Mouse (Mus musculus): ENCODE measurements around the gene Gtf3c1. TPM values are rescaled to one million over a fixed set of nuclear protein-coding genes. Genes with fewer than 3 reads are reported as not detected.

Gene Gtf3c1
- polyA plus RNA-seq, 1 experiment from 2014 or later: 30.5 TPM

- Histone ChIP-seq H3K9me3 (ENCODE audit: control insufficient read depth, low read length) (no peaks in the 10 kb centered on the region), H3K4me3 (ENCODE audit: low read length) (no peak overlapping the region), H3K36me3 (ENCODE audit: control insufficient read depth, insufficient read depth, low read length) (peaks cover 75% of the 10 kb centered on the region), H3K27ac (ENCODE audit: low read length) (no peak overlapping the region), H3K27me3 (ENCODE audit: control insufficient read depth, insufficient read depth, low read depth, low read length) (no peaks in the 10 kb centered on the region), H3K4me1 (replicated peaks; ENCODE audit: control insufficient read depth, insufficient read depth, low read length) (no peaks in the 10 kb centered on the region), H3K9ac (ENCODE audit: low read length) (no peak overlapping the region), H3K4me2 (ENCODE audit: low read depth, low read length) (no peak overlapping the region)
- ATAC-seq (ENCODE audit: low read depth): no peak
- 83% methylated on average over 2 of the region's 2 CpGs for WGBS
Measured at GRCm38 (mm10) chr7:125674916-125675315, 32.7 kb downstream of the Gtf3c1 start.

DNA sequence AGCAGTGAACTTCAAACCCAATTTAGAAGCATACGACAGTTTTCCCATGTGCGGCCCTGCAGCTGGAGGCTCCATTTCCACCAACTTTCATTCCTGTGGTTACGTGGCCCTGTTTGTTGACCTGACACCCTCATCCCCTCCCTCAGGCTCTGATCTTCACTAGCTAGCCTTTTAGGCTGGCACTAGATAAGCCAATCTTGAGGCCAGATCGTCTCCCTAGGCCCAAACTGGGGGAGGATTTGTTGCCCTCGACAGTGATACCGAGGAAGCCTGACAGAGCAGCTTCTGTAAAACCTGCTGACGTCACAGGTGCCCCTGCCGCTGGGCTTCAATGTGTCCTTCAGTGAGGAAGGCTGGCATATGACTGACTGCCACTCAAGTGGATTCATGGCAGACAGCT is 36.2 kb downstream of the Gtf3c1 start:
- ATAC-seq (ENCODE audit: low read depth): no peak
- whole genome bisulfite sequencing: 84% methylated on average over 8 of the region's 8 CpGs
- H3K4me3 ChIP-seq (ENCODE audit: low read length): no peak overlapping the region
- H3K27ac ChIP-seq (ENCODE audit: low read length): no peak overlapping the region
- no peak overlapping the region for H3K9ac ChIP-seq (ENCODE audit: low read length)
- H3K4me1 ChIP-seq (replicated peaks; ENCODE audit: control insufficient read depth, insufficient read depth, low read length): no peaks in the 10 kb centered on the region
- no peaks in the 10 kb centered on the region for H3K9me3 ChIP-seq (ENCODE audit: control insufficient read depth, low read length)
- H3K36me3 ChIP-seq (ENCODE audit: control insufficient read depth, insufficient read depth, low read length): peaks cover 76% of the 10 kb centered on the region
- H3K4me2 ChIP-seq (ENCODE audit: low read depth, low read length): no peak overlapping the region
- no peaks in the 10 kb centered on the region for H3K27me3 ChIP-seq (ENCODE audit: control insufficient read depth, insufficient read depth, low read depth, low read length)

- no peak overlapping the region for H3K4me2 ChIP-seq (ENCODE audit: low read depth, low read length)
- ATAC-seq (ENCODE audit: low read depth): no peak
- WGBS: 84% methylated on average over 6 of the region's 6 CpGs
- H3K36me3 ChIP-seq (ENCODE audit: control insufficient read depth, insufficient read depth, low read length): peaks cover 81% of the 10 kb centered on the region
- H3K9me3 ChIP-seq (ENCODE audit: control insufficient read depth, low read length): no peaks in the 10 kb centered on the region
- no peaks in the 10 kb centered on the region for H3K4me1 ChIP-seq (replicated peaks; ENCODE audit: control insufficient read depth, insufficient read depth, low read length)
- H3K4me3 ChIP-seq (ENCODE audit: low read length): no peak overlapping the region
- H3K27ac ChIP-seq (ENCODE audit: low read length): no peak overlapping the region
- H3K9ac ChIP-seq (ENCODE audit: low read length): no peak overlapping the region
- H3K27me3 ChIP-seq (ENCODE audit: control insufficient read depth, insufficient read depth, low read depth, low read length): no peaks in the 10 kb centered on the region
Measured at GRCm38 (mm10) chr7:125670865-125671264, 36.7 kb downstream of the Gtf3c1 start.

GRCm38 (mm10) chr7:125663654-125664053 is 43.9 kb downstream of the Gtf3c1 start:
- Histone ChIP-seq H3K4me3 (ENCODE audit: low read length) (no peak overlapping the region), H3K9ac (ENCODE audit: low read length) (no peak overlapping the region), H3K9me3 (ENCODE audit: control insufficient read depth, low read length) (no peaks in the 10 kb centered on the region), H3K4me1 (replicated peaks; ENCODE audit: control insufficient read depth, insufficient read depth, low read length) (no peaks in the 10 kb centered on the region), H3K27ac (ENCODE audit: low read length) (no peak overlapping the region), H3K36me3 (ENCODE audit: control insufficient read depth, insufficient read depth, low read length) (peaks cover 64% of the 10 kb centered on the region), H3K4me2 (ENCODE audit: low read depth, low read length) (no peak overlapping the region), H3K27me3 (ENCODE audit: control insufficient read depth, insufficient read depth, low read depth, low read length) (no peaks in the 10 kb centered on the region)
- 71% methylated on average over 3 of the region's 3 CpGs for WGBS
- ATAC-seq (ENCODE audit: low read depth): no peak

- no peak overlapping the region for H3K27ac ChIP-seq (ENCODE audit: low read length)
- no peak overlapping the region for H3K4me2 ChIP-seq (ENCODE audit: low read depth, low read length)
- H3K9ac ChIP-seq (ENCODE audit: low read length): no peak overlapping the region
- H3K4me3 ChIP-seq (ENCODE audit: low read length): no peak overlapping the region
- peaks cover 77% of the 10 kb centered on the region for H3K36me3 ChIP-seq (ENCODE audit: control insufficient read depth, insufficient read depth, low read length)
- no peaks in the 10 kb centered on the region for H3K9me3 ChIP-seq (ENCODE audit: control insufficient read depth, low read length)
- no peaks in the 10 kb centered on the region for H3K4me1 ChIP-seq (replicated peaks; ENCODE audit: control insufficient read depth, insufficient read depth, low read length)
- ATAC-seq (ENCODE audit: low read depth): no peak
- H3K27me3 ChIP-seq (ENCODE audit: control insufficient read depth, insufficient read depth, low read depth, low read length): no peaks in the 10 kb centered on the region
- WGBS: 83% methylated on average over 6 of the region's 6 CpGs
Measured at GRCm38 (mm10) chr7:125657511-125657910, 50.1 kb downstream of the Gtf3c1 start.

DNA sequence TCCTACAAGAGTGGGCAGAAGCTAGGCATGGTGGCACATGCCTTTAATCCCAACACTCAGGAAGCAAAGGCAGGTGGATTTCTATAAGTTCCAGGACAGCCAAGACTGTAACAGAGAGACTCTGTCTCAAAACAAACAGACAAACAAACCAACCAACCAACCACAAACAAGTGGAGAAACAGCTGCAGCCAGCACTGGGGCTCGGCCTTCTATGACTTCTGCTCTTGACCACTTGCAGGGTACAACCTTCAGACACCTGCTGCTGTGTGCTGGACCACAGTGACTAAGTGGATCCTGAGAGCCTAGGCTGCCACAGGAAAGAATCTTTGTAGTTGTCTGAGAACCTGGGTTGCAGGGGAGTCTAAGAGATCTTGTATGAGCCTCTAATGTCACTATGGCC is 58.6 kb downstream of the Gtf3c1 start:
- H3K4me2 ChIP-seq (ENCODE audit: low read depth, low read length): no peak overlapping the region
- H3K9me3 ChIP-seq (ENCODE audit: control insufficient read depth, low read length): no peaks in the 10 kb centered on the region
- H3K36me3 ChIP-seq (ENCODE audit: control insufficient read depth, insufficient read depth, low read length): peaks cover 76% of the 10 kb centered on the region
- H3K4me3 ChIP-seq (ENCODE audit: low read length): no peak overlapping the region
- 81% methylated on average over 1 of the region's 1 CpGs for WGBS
- no peaks in the 10 kb centered on the region for H3K4me1 ChIP-seq (replicated peaks; ENCODE audit: control insufficient read depth, insufficient read depth, low read length)
- H3K27me3 ChIP-seq (ENCODE audit: control insufficient read depth, insufficient read depth, low read depth, low read length): no peaks in the 10 kb centered on the region
- no peak for ATAC-seq (ENCODE audit: low read depth)
- no peak overlapping the region for H3K27ac ChIP-seq (ENCODE audit: low read length)
- H3K9ac ChIP-seq (ENCODE audit: low read length): no peak overlapping the region

- WGBS: 84% methylated on average over 7 of the region's 7 CpGs
- Histone ChIP-seq H3K36me3 (ENCODE audit: control insufficient read depth, insufficient read depth, low read length) (peaks cover 77% of the 10 kb centered on the region), H3K4me3 (ENCODE audit: low read length) (no peak overlapping the region), H3K27me3 (ENCODE audit: control insufficient read depth, insufficient read depth, low read depth, low read length) (no peaks in the 10 kb centered on the region), H3K4me1 (replicated peaks; ENCODE audit: control insufficient read depth, insufficient read depth, low read length) (no peaks in the 10 kb centered on the region), H3K9me3 (ENCODE audit: control insufficient read depth, low read length) (no peaks in the 10 kb centered on the region), H3K4me2 (ENCODE audit: low read depth, low read length) (no peak overlapping the region), H3K27ac (ENCODE audit: low read length) (no peak overlapping the region), H3K9ac (ENCODE audit: low read length) (no peak overlapping the region)
- no peak for ATAC-seq (ENCODE audit: low read depth)
Measured at GRCm38 (mm10) chr7:125645413-125645812, 62.2 kb downstream of the Gtf3c1 start.

- peaks cover 67% of the 10 kb centered on the region for H3K36me3 ChIP-seq (ENCODE audit: control insufficient read depth, insufficient read depth, low read length)
- no peak overlapping the region for H3K27ac ChIP-seq (ENCODE audit: low read length)
- no peaks in the 10 kb centered on the region for H3K4me1 ChIP-seq (replicated peaks; ENCODE audit: control insufficient read depth, insufficient read depth, low read length)
- H3K4me3 ChIP-seq (ENCODE audit: low read length): no peak overlapping the region
- WGBS: 69% methylated on average over 6 of the region's 6 CpGs
- H3K4me2 ChIP-seq (ENCODE audit: low read depth, low read length): no peak overlapping the region
- H3K9ac ChIP-seq (ENCODE audit: low read length): no peak overlapping the region
- no peaks in the 10 kb centered on the region for H3K9me3 ChIP-seq (ENCODE audit: control insufficient read depth, low read length)
- H3K27me3 ChIP-seq (ENCODE audit: control insufficient read depth, insufficient read depth, low read depth, low read length): no peaks in the 10 kb centered on the region
- peak; percentile 29; the same call in 1 of the 2 replicates for ATAC-seq (ENCODE audit: low read depth)
Measured at GRCm38 (mm10) chr7:125643880-125644279, 63.7 kb downstream of the Gtf3c1 start.

DNA sequence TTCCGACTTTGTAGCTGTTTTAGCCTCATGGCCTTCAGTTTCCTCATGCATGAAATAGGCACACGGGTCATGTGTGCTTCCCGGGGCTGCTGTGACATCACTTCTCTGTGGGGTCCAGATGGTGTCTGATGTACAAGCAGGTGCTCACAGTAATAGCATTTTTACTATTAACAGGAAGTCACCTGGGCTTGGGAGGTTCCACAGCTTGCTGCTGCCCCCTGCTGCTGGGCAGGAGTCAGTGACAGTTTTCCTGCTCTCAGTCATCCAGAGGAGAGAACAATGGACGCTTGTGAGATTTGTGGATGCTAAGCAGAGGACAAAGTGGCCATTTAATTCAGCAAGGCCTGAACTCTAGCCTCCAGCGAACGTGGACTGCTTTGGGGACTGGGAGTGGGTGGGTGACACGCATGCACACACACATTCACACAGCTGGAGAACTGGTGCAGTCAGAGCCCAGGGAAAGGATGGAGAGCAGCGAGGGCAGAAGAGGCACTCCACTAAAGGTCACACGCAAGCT is 68.7 kb downstream of the Gtf3c1 start:
- 35% methylated on average over 9 of the region's 9 CpGs for WGBS
- 0 out of 2 replicates have a peak, but pooled peaks have one; percentile 18 for ATAC-seq (ENCODE audit: low read depth)
- H3K4me3 ChIP-seq (ENCODE audit: low read length): no peak overlapping the region
- peaks cover 27% of the 10 kb centered on the region for H3K36me3 ChIP-seq (ENCODE audit: control insufficient read depth, insufficient read depth, low read length)
- H3K9ac ChIP-seq (ENCODE audit: low read length): no peak overlapping the region
- no peak overlapping the region for H3K4me2 ChIP-seq (ENCODE audit: low read depth, low read length)
- no peaks in the 10 kb centered on the region for H3K27me3 ChIP-seq (ENCODE audit: control insufficient read depth, insufficient read depth, low read depth, low read length)
- no peaks in the 10 kb centered on the region for H3K9me3 ChIP-seq (ENCODE audit: control insufficient read depth, low read length)
- peaks cover 10% of the 10 kb centered on the region for H3K4me1 ChIP-seq (replicated peaks; ENCODE audit: control insufficient read depth, insufficient read depth, low read length)
- H3K27ac ChIP-seq (ENCODE audit: low read length): no peak overlapping the region

DNA sequence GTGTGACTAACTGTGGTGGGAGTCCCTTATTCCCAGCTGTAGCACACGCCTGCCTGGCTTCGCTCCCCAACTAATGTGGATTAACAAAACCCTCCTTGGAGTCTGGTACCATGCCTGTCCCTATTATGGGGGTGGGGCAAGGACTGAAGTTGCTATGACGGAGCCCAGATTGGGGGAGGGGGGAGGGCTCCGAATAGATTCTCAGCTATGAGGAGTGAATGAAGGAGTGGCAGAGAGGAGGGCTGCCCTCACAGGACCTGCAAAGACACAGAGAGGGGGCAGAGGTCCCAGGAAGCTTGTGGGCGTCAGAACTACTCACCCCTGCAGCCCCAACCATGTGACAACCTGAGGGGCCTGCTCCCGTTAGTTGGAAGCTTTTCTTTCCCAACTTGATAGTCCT is 69.2 kb downstream of the Gtf3c1 start:
- no peak overlapping the region for H3K27ac ChIP-seq (ENCODE audit: low read length)
- no peak overlapping the region for H3K4me2 ChIP-seq (ENCODE audit: low read depth, low read length)
- no peak overlapping the region for H3K9ac ChIP-seq (ENCODE audit: low read length)
- H3K9me3 ChIP-seq (ENCODE audit: control insufficient read depth, low read length): no peaks in the 10 kb centered on the region
- H3K36me3 ChIP-seq (ENCODE audit: control insufficient read depth, insufficient read depth, low read length): peaks cover 23% of the 10 kb centered on the region
- H3K4me1 ChIP-seq (replicated peaks; ENCODE audit: control insufficient read depth, insufficient read depth, low read length): peaks cover 10% of the 10 kb centered on the region
- H3K27me3 ChIP-seq (ENCODE audit: control insufficient read depth, insufficient read depth, low read depth, low read length): no peaks in the 10 kb centered on the region
- no peak for ATAC-seq (ENCODE audit: low read depth)
- no peak overlapping the region for H3K4me3 ChIP-seq (ENCODE audit: low read length)
- 74% methylated on average over 6 of the region's 6 CpGs for WGBS
